Comparison of ENCODE assay signal across 8 mouse cellular contexts in the genomic region with DNA sequence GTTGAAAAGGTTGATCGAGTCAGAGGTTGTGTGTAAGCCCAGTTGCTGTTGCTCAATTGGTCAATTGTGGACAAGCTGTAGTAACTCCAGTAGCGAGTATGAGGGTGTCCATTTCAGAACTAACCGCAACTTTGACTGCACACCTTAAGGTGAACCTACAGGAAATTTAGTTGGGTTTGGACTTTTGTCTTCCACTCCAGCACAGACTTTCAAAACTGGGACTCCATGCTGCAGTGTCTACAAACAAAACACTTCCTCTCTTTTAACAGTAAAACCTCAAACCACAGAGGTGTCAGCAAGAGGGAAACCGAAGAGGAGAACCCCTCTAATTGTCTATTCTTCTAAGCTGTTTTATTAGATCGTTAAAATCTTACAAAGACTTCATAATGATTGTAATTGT. TPM values are rescaled to one million over a fixed set of nuclear protein-coding genes. Genes with fewer than 3 reads are reported as not detected.
DNase-seq lines count a peak whose midpoint lies in the region; ATAC-seq and TF ChIP-seq lines count a peak whose summit lies in the region.

No protein-coding gene starts in this region.

- DNase-seq in spleen, adult 2 months (ENCODE audit: low read depth in 1 of 2, low spot score in 2 of 2) = no peak
- DNase-seq in spleen, postnatal 10 days (ENCODE audit: low spot score in 2 of 2) = no peak
- no peak for DNase-seq in limb, embryonic 11.5 days (ENCODE audit: low spot score)
- DNase-seq in ovary, adult 18-20 months (ENCODE audit: low spot score) = no peak
- no peak for DNase-seq in kidney, adult 8-10 months
- DNase-seq in adrenal gland, adult (ENCODE audit: inconsistent age in 2 of 2, low spot score in 1 of 2) = no peak

- peak overlapping the region; percentile 87 for H3K4me2 ChIP-seq in embryonic facial prominence, embryonic 13.5 days
- peak overlapping the region; percentile 74 for H3K4me2 ChIP-seq in limb, embryonic 11.5 days (ENCODE audit: low read depth, severe bottlenecking)

- no peaks in the 10 kb centered on the region for H3K36me3 ChIP-seq in spleen, adult 2 months (ENCODE audit: control insufficient read depth, insufficient read depth, low read length)
- H3K36me3 ChIP-seq in embryonic facial prominence, embryonic 13.5 days = peaks cover 20% of the 10 kb centered on the region
- peaks cover 3% of the 10 kb centered on the region for H3K36me3 ChIP-seq in limb, embryonic 11.5 days (ENCODE audit: control insufficient read depth, insufficient read depth, low read length)
- no peaks in the 10 kb centered on the region for H3K36me3 ChIP-seq in small intestine, adult 2 months (ENCODE audit: control insufficient read depth, insufficient read depth, low read length)

- no peaks in the 10 kb centered on the region for H3K27me3 ChIP-seq in spleen, adult 2 months (ENCODE audit: control insufficient read depth, insufficient read depth, low read length)
- H3K27me3 ChIP-seq in embryonic facial prominence, embryonic 13.5 days = no peaks in the 10 kb centered on the region
- H3K27me3 ChIP-seq in limb, embryonic 11.5 days (ENCODE audit: control insufficient read depth, insufficient read depth, low read length) = no peaks in the 10 kb centered on the region
- H3K27me3 ChIP-seq in small intestine, adult 2 months (ENCODE audit: control insufficient read depth, insufficient read depth, low read length) = no peaks in the 10 kb centered on the region

- TF ChIP-seq POLR2A in spleen, adult 2 months (IDR thresholded peaks at IDR 0.05; ENCODE audit: low read depth, low read length) = no peak
- no peak for TF ChIP-seq POLR2A in small intestine, adult 2 months (IDR thresholded peaks at IDR 0.05; ENCODE audit: low read depth, low read length)

- WGBS in spleen, adult 2 months = 3% methylated on average over 5 of the region's 5 CpGs
- 46% methylated on average over 5 of the region's 5 CpGs for WGBS in embryonic facial prominence, embryonic 13.5 days
- 37% methylated on average over 5 of the region's 5 CpGs for WGBS in limb, embryonic 11.5 days
- WGBS in small intestine, adult 2 months = 22% methylated on average over 5 of the region's 5 CpGs

- no peaks in the 10 kb centered on the region for H3K9me3 ChIP-seq in embryonic facial prominence, embryonic 13.5 days
- no peaks in the 10 kb centered on the region for H3K9me3 ChIP-seq in limb, embryonic 11.5 days (ENCODE audit: control insufficient read depth, low read length)

- peak overlapping the region; percentile 80; the same call in 1 of the 2 replicates for H3K4me3 ChIP-seq in spleen, adult 2 months (ENCODE audit: extremely low read depth, insufficient read depth, insufficient read length)
- H3K4me3 ChIP-seq in embryonic facial prominence, embryonic 13.5 days = peak overlapping the region; percentile 97
- H3K4me3 ChIP-seq in limb, embryonic 11.5 days (ENCODE audit: low read depth, low read length) = peak overlapping the region; percentile 98
- H3K4me3 ChIP-seq in small intestine, adult 2 months (ENCODE audit: low read depth, low read length) = no peak overlapping the region

- TF ChIP-seq CTCF in spleen, adult 2 months (IDR thresholded peaks at IDR 0.05; ENCODE audit: extremely low read depth, insufficient read depth, insufficient read length, insufficient replicate concordance) = no peak
- TF ChIP-seq CTCF in small intestine, adult 2 months (IDR thresholded peaks at IDR 0.05; ENCODE audit: extremely low read depth, insufficient read length, insufficient replicate concordance, low read depth, low read length) = no peak

- H3K4me1 ChIP-seq in spleen, adult 2 months (ENCODE audit: control insufficient read depth, insufficient read depth, insufficient read length) = peaks cover 30% of the 10 kb centered on the region; the same call in 1 of the 2 replicates
- H3K4me1 ChIP-seq in embryonic facial prominence, embryonic 13.5 days = peaks cover 34% of the 10 kb centered on the region
- H3K4me1 ChIP-seq in limb, embryonic 11.5 days (ENCODE audit: control insufficient read depth, insufficient read depth, low read length) = peaks cover 26% of the 10 kb centered on the region
- peaks cover 14% of the 10 kb centered on the region for H3K4me1 ChIP-seq in small intestine, adult 2 months (ENCODE audit: control insufficient read depth, insufficient read depth, insufficient read length, low read length)

- no peak for ATAC-seq in embryonic facial prominence, embryonic 13.5 days (ENCODE audit: insufficient number of reproducible peaks, insufficient read depth, low FRiP score, low TSS enrichment, low read depth)
- ATAC-seq in limb, embryonic 11.5 days (ENCODE audit: insufficient number of reproducible peaks, low FRiP score, low TSS enrichment, low read depth) = no peak

- H3K27ac ChIP-seq in spleen, adult 2 months (ENCODE audit: insufficient read depth, low read length) = peak overlapping the region; percentile 83; the same call in 1 of the 2 replicates
- peak overlapping the region; percentile 87; the same call in 1 of the 2 replicates for H3K27ac ChIP-seq in embryonic facial prominence, embryonic 13.5 days
- no peak overlapping the region for H3K27ac ChIP-seq in limb, embryonic 11.5 days (replicated peaks; ENCODE audit: low read depth, low read length)
- H3K27ac ChIP-seq in small intestine, adult 2 months (ENCODE audit: insufficient read depth, low read depth, low read length) = peak overlapping the region; percentile 67

- H3K9ac ChIP-seq in embryonic facial prominence, embryonic 13.5 days = peak overlapping the region; percentile 99
- peak overlapping the region; percentile 98 for H3K9ac ChIP-seq in limb, embryonic 11.5 days (ENCODE audit: low read length)

RNA-seq across cellular contexts. Expression of a gene that starts 2.1 kb away (rescaled TPM):
- polyA plus RNA-seq in spleen, adult 2 months (2012; rRNA removed) = 125 and 150 TPM in 2 replicates
- polyA plus RNA-seq in embryonic facial prominence, embryonic 13.5 days (2015; fragmentation: Nextera tagmentation; extraction: Ambion mirVana) = 338 and 383 TPM in 2 replicates
- 726 and 743 TPM in 2 replicates for polyA plus RNA-seq in limb, embryonic 11.5 days (2014; fragmentation: Nextera tagmentation; extraction: Ambion mirVana)
- 59.8 and 93.3 TPM in 2 replicates for polyA plus RNA-seq in small intestine, adult 2 months (2012; rRNA removed)

RNA-seq across cellular contexts. Expression of a gene that starts 44.7 kb away (rescaled TPM):
- polyA plus RNA-seq in spleen, adult 2 months (2012; rRNA removed) = 20.8 and 26.8 TPM in 2 replicates
- 1.1 and 1.7 TPM in 2 replicates for polyA plus RNA-seq in embryonic facial prominence, embryonic 13.5 days (2015; fragmentation: Nextera tagmentation; extraction: Ambion mirVana)
- 0.27 and 0.52 TPM in 2 replicates for polyA plus RNA-seq in limb, embryonic 11.5 days (2014; fragmentation: Nextera tagmentation; extraction: Ambion mirVana)
- polyA plus RNA-seq in small intestine, adult 2 months (2012; rRNA removed) = 4.6 and 8.2 TPM in 2 replicates
